Mouse (Mus musculus) myocyte (in vitro differentiated cells): Measurements from ENCODE around the gene Amy2a5.

Experiments used
- E2F4 ChIP-seq: IDR thresholded peaks from one replicate; pipeline ENCODE4 v1.6.1; 2011; ENCODE audit warnings: mild to moderate bottlenecking, control low read depth, moderate library complexity; ENCODE audit not compliant: insufficient read depth
- POLR2A ChIP-seq: IDR thresholded peaks from one replicate; pipeline ENCODE4 v1.6.1; 2011; ENCODE audit warnings: low read depth, mild to moderate bottlenecking, control low read depth, moderate library complexity; ENCODE audit not compliant: insufficient read length
- TCF12 ChIP-seq: IDR thresholded peaks from one replicate; pipeline ENCODE4 v1.6.1; 2011; ENCODE audit warnings: mild to moderate bottlenecking, control low read depth; ENCODE audit not compliant: poor library complexity, insufficient read depth, severe bottlenecking
- TCF3 ChIP-seq: IDR thresholded peaks from one replicate; pipeline ENCODE4 v1.6.1; 2011; ENCODE audit warnings: low read depth, control low read depth; ENCODE audit not compliant: insufficient read length
- USF1 ChIP-seq: IDR thresholded peaks from one replicate; pipeline ENCODE4 v1.6.1; 2011; ENCODE audit warnings: low read depth, mild to moderate bottlenecking, control low read depth, moderate library complexity

GRCm38 (mm10) chr3:113227115-113227514, 31.5 kb downstream of the Amy2a5 start:
- TF ChIP-seq POLR2A, result no peak
- no peak for TF ChIP-seq E2F4
- no peak for TF ChIP-seq TCF12
- TF ChIP-seq TCF3, result no peak
- TF ChIP-seq USF1, result no peak
